Mouse (Mus musculus): ENCODE measurements at regions not wholly inside any gene's neighbourhood (a gene's known extent, or its start where the extent isn't known, plus 50 kb on each side); places are given as distances from the start of the nearest gene placed in this dataset.

GRCm38 (mm10) chr6:102913776-102914175 lies 340.9 kb upstream of the Cntn3 start:
- ATAC-seq (ENCODE audit: low TSS enrichment), result no peak

DNA sequence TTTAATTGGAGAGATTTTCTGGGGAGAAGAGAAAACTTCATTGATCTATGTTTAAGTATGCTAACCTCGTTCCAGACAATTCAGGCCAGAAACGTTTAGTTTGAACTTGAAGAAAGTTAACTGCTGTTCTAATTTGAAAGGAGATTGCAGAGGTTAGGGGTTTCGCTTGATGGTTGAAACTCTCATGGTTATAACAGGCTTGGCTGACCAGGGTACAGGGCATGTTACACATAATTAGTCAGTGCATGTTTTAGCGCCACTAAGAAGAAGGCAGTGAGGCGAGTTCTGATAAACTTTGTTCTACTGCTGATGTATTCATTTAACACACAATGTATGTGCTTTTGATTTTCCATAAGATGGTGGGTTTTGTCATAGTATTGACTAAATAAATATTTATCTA lies 331.1 kb upstream of the Cntn3 start:
- ATAC-seq (ENCODE audit: low TSS enrichment), result no peak

DNA sequence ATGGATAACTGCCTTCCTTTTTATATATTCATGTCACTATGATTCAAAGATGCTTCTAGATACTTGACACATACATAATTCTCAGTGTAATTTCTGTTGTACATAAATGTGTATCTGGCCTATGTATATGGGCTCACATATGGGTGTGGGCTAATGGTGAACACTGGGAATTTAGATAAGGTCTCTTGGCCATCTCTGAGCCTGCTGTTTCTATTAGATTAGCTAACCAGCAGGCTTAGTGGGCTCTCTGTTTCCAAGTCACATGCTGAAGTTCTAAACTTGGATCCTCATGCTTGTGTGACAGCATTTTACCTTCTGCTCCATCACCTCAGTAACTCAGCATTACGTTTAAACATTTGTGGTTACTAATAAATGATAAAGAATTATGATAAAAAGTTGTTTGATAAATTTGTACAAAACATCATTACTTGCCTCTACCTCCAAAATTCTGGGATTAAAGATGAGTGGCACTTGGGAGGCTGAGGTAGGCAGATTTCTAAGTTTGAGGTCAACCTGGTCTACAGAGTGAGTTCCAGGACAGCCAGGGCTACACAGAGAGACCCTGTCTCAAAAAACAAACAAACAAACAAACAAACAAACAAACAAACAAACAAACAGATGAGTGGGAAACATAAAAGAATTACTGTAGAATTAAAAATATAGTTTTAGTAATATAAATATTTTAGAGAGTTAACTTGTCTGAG lies 327.7 kb upstream of the Cntn3 start:
- no peak for ATAC-seq (ENCODE audit: low TSS enrichment)

DNA sequence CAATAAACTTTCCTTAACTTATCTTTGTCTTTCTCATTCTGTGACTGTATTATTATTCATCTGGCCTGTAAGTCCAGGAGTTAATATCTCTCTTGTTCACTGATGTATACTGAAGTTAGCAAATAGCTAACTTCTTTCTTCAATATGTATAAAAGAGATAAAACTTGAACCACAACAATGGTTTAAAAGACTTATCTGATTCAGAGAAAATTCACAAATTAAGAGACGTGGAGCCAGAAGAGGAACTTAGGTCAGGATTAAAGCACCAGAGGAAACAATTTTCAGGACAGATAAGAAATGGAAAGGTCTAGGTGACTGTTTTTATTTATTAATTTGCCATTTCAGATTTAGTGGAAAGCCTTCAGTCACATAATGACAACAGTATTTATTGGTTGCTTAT lies 295.5 kb upstream of the Cntn3 start:
- ATAC-seq (ENCODE audit: low TSS enrichment), result no peak

DNA sequence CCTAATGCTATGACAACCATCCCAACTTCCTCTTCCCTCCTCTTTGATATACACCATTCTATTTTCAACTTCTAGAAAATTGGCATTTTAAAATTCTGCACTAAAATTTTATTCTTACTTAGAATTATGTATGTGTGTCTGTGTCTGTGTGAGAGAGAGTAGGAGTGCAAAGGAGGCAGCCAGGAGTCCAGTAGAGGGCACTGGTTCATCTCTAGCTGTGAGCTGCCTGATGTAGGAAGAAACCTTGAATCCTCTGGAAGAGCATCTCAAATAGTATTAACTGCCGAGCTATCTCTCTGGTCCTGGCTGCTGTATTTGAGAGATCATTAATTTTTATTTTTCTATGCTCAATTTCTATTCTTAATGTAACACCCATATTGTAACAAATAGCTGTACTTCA lies 271.6 kb upstream of the Cntn3 start:
- ATAC-seq (ENCODE audit: low TSS enrichment), result peak; percentile 86

GRCm38 (mm10) chr6:102833151-102833550 lies 260.2 kb upstream of the Cntn3 start:
- no peak for ATAC-seq (ENCODE audit: low TSS enrichment)

Measured in frontal cortex, adult (tissue).